Mouse (Mus musculus) liver, adult 2 months (tissue): Measurements from ENCODE around the gene Fam72a.
"Not testable (repeated sequence)": the region's sequence is repeated elsewhere in the genome, so short reads cannot be mapped to it uniquely, and the experiment has no call there.

Source experiments
- CTCF ChIP-seq: fragments of 200-500 bp; IDR thresholded peaks from 2 replicates; pipeline ENCODE4 v1.5.1; 2011; ENCODE audit warnings: low read depth, low read length, control low read depth
- POLR2A ChIP-seq: fragments of 200-500 bp; IDR thresholded peaks from 2 replicates; pipeline ENCODE4 v1.6.1; 2011; ENCODE audit warnings: low read length, control low read depth; ENCODE audit not compliant: insufficient read depth; ENCODE audit errors: extremely low read depth

GRCm38 (mm10) chr1:131566056-131566455, 38.4 kb downstream of the Fam72a start:
- TF ChIP-seq POLR2A, CTCF: not testable (repeated sequence)
